In genomic region chr5:88372563-88372962, GRCm38 (mm10) we compare ENCODE assay signal across 49 mouse cellular contexts. TPM values are rescaled to one million over a fixed set of nuclear protein-coding genes. Genes with fewer than 3 reads are reported as not detected.
"Had no signal": no experiment of that assay in that cellular context is flagged by ENCODE, and none has a peak within 500 bp of the region (broad histone marks: within the 10 kb centered on the region; RNA-seq: fewer than 3 reads in every experiment).

No protein-coding gene starts in this region.

- ATAC-seq: hindbrain, embryonic 16.5 days; hindbrain, postnatal 0 days; inflammation-experienced regulatory T-cells, adult 6 months had no signal

- H3K9ac ChIP-seq: heart, embryonic 12.5 days; heart, embryonic 13.5 days; heart, embryonic 15.5 days; hindbrain, embryonic 12.5 days; hindbrain, embryonic 13.5 days; hindbrain, embryonic 14.5 days; hindbrain, embryonic 15.5 days; kidney, embryonic 15.5 days had no signal

- H3K4me2 ChIP-seq: heart, embryonic 11.5 days; heart, embryonic 12.5 days; heart, embryonic 13.5 days; heart, embryonic 15.5 days; hindbrain, embryonic 12.5 days; hindbrain, embryonic 13.5 days; hindbrain, embryonic 14.5 days; hindbrain, embryonic 15.5 days; kidney, embryonic 15.5 days had no signal

- H3K36me3 ChIP-seq: heart, embryonic 10.5 days; heart, embryonic 12.5 days; heart, embryonic 13.5 days; heart, embryonic 15.5 days; hindbrain, embryonic 10.5 days; hindbrain, embryonic 12.5 days; hindbrain, embryonic 13.5 days; hindbrain, embryonic 15.5 days; kidney, embryonic 15.5 days had no signal

- H3K9me3 ChIP-seq: heart, embryonic 10.5 days; heart, embryonic 12.5 days; heart, embryonic 13.5 days; heart, embryonic 15.5 days; hindbrain, embryonic 10.5 days; hindbrain, embryonic 12.5 days; hindbrain, embryonic 13.5 days; hindbrain, embryonic 15.5 days; kidney, embryonic 15.5 days had no signal

- DNase-seq: heart, postnatal 10 days; heart, postnatal 36 days; heart, postnatal 4 days; kidney, adult 11 months; kidney, adult 18-20 months; kidney, adult 2 months; kidney, adult 8-10 months; kidney, adult 9 months; kidney, postnatal 10 days; kidney, postnatal 14 days; kidney, postnatal 25 days; kidney, postnatal 36 days; kidney, postnatal 4 days; layer of hippocampus, adult 9-11 months; layer of hippocampus, postnatal 36 days had no signal

- H3K4me3 ChIP-seq: heart, embryonic 10.5 days; heart, embryonic 12.5 days; heart, embryonic 13.5 days; heart, embryonic 15.5 days; hindbrain, embryonic 10.5 days; hindbrain, embryonic 12.5 days; hindbrain, embryonic 13.5 days; hindbrain, embryonic 15.5 days; kidney, embryonic 15.5 days; layer of hippocampus, adult 2 months; left cerebral cortex, adult 2 months had no signal

- H3K27ac ChIP-seq: heart, embryonic 10.5 days; heart, embryonic 13.5 days; heart, embryonic 15.5 days; hindbrain, embryonic 10.5 days; hindbrain, embryonic 12.5 days; hindbrain, embryonic 13.5 days; hindbrain, embryonic 14.5 days; hindbrain, embryonic 15.5 days; hindbrain, postnatal 0 days; kidney, embryonic 15.5 days; kidney, postnatal 0 days; layer of hippocampus, adult 2 months; left cerebral cortex, adult 2 months had no signal

- H3K27me3 ChIP-seq: heart, embryonic 12.5 days; heart, embryonic 13.5 days; heart, embryonic 15.5 days; hindbrain, embryonic 12.5 days; hindbrain, embryonic 13.5 days; hindbrain, embryonic 15.5 days; kidney, embryonic 15.5 days had no signal

- H3K4me1 ChIP-seq: heart, embryonic 10.5 days; heart, embryonic 12.5 days; heart, embryonic 13.5 days; heart, embryonic 15.5 days; hindbrain, embryonic 10.5 days; hindbrain, embryonic 12.5 days; hindbrain, embryonic 13.5 days; hindbrain, embryonic 15.5 days; kidney, embryonic 15.5 days had no signal

RNA-seq across cellular contexts. Expression of gene Amtn, which starts 3.3 kb away (rescaled TPM):
- total RNA-seq: heart, postnatal 10 days; heart, postnatal 25 days; heart, postnatal 36 days; heart, postnatal 4 days; hematopoietic stem cell, adult 5-6 weeks; hindbrain, postnatal 0 days; layer of hippocampus, adult 18-20 months; layer of hippocampus, adult 2 months; layer of hippocampus, adult 8-10 months; layer of hippocampus, postnatal 10 days; layer of hippocampus, postnatal 14 days; layer of hippocampus, postnatal 25 days; layer of hippocampus, postnatal 36 days; left cerebral cortex, adult 18-20 months; left cerebral cortex, adult 2 months; left cerebral cortex, adult 8-10 months had no signal
- polyA plus RNA-seq: heart, embryonic 10.5 days; heart, embryonic 11.5 days; heart, embryonic 12.5 days; heart, embryonic 13.5 days; heart, embryonic 14.5 days; heart, embryonic 15.5 days; heart, embryonic 16.5 days; heart, postnatal 0 days; hindbrain, embryonic 10.5 days; hindbrain, embryonic 11.5 days; hindbrain, embryonic 12.5 days; hindbrain, embryonic 13.5 days; hindbrain, embryonic 14.5 days; hindbrain, embryonic 15.5 days; hindbrain, embryonic 16.5 days; hindbrain, postnatal 0 days; inflammation-experienced regulatory T-cells, adult 6 months; intestine, embryonic 14.5 days; kidney, adult 2 months; kidney, embryonic 14.5 days; kidney, embryonic 15.5 days; kidney, embryonic 16.5 days; kidney, postnatal 0 days; large intestine, adult 2 months had no signal

RNA-seq across cellular contexts. Expression of gene Prol1, which starts 55.5 kb away (rescaled TPM):
- total RNA-seq: heart, postnatal 10 days; heart, postnatal 25 days; heart, postnatal 36 days; heart, postnatal 4 days; hematopoietic stem cell, adult 5-6 weeks; hindbrain, postnatal 0 days; layer of hippocampus, adult 18-20 months; layer of hippocampus, adult 2 months; layer of hippocampus, adult 8-10 months; layer of hippocampus, postnatal 10 days; layer of hippocampus, postnatal 14 days; layer of hippocampus, postnatal 25 days; layer of hippocampus, postnatal 36 days; left cerebral cortex, adult 18-20 months; left cerebral cortex, adult 2 months; left cerebral cortex, adult 8-10 months had no signal
- polyA plus RNA-seq: heart, embryonic 10.5 days; heart, embryonic 11.5 days; heart, embryonic 12.5 days; heart, embryonic 13.5 days; heart, embryonic 14.5 days; heart, embryonic 15.5 days; heart, embryonic 16.5 days; heart, postnatal 0 days; hindbrain, embryonic 10.5 days; hindbrain, embryonic 11.5 days; hindbrain, embryonic 12.5 days; hindbrain, embryonic 13.5 days; hindbrain, embryonic 14.5 days; hindbrain, embryonic 15.5 days; hindbrain, embryonic 16.5 days; hindbrain, postnatal 0 days; inflammation-experienced regulatory T-cells, adult 6 months; intestine, embryonic 14.5 days; kidney, adult 2 months; kidney, embryonic 14.5 days; kidney, embryonic 15.5 days; kidney, embryonic 16.5 days; kidney, postnatal 0 days; large intestine, adult 2 months had no signal
